ENCODE assay signal across 10 mouse cellular contexts in genomic region chr17:5980860-5981259, GRCm38 (mm10). TPM values are rescaled to one million over a fixed set of nuclear protein-coding genes. Genes with fewer than 3 reads are reported as not detected.
DNase-seq lines count a peak whose midpoint lies in the region; ATAC-seq and TF ChIP-seq lines count a peak whose summit lies in the region.
"Had no signal": no experiment of that assay in that cellular context is flagged by ENCODE, and none has a peak within 500 bp of the region (broad histone marks: within the 10 kb centered on the region; RNA-seq: fewer than 3 reads in every experiment).

No protein-coding gene starts in this region.

- no peaks in the 10 kb centered on the region for H3K36me3 ChIP-seq in hindbrain, postnatal 0 days (ENCODE audit: insufficient read depth, low read length)
- H3K36me3 ChIP-seq in hindbrain, embryonic 11.5 days (ENCODE audit: control insufficient read depth, insufficient read depth, low read length), result no peaks in the 10 kb centered on the region
- H3K36me3 ChIP-seq in spleen, adult 2 months (ENCODE audit: control insufficient read depth, insufficient read depth, low read length), result no peaks in the 10 kb centered on the region
- H3K36me3 ChIP-seq: embryonic facial prominence, embryonic 15.5 days had no signal

- no peaks in the 10 kb centered on the region for H3K9me3 ChIP-seq in hindbrain, postnatal 0 days (ENCODE audit: low read length)
- no peaks in the 10 kb centered on the region for H3K9me3 ChIP-seq in hindbrain, embryonic 11.5 days (ENCODE audit: control insufficient read depth, low read length)
- H3K9me3 ChIP-seq: embryonic facial prominence, embryonic 15.5 days had no signal

- H3K27me3 ChIP-seq in hindbrain, postnatal 0 days (ENCODE audit: insufficient read depth, low read length), result no peaks in the 10 kb centered on the region
- H3K27me3 ChIP-seq in hindbrain, embryonic 11.5 days (ENCODE audit: control insufficient read depth, insufficient read depth, low read length), result no peaks in the 10 kb centered on the region
- H3K27me3 ChIP-seq in spleen, adult 2 months (ENCODE audit: control insufficient read depth, insufficient read depth, low read length), result no peaks in the 10 kb centered on the region
- H3K27me3 ChIP-seq: embryonic facial prominence, embryonic 15.5 days had no signal

- H3K4me2 ChIP-seq in hindbrain, postnatal 0 days (ENCODE audit: low read depth, low read length), result no peak overlapping the region
- H3K4me2 ChIP-seq in hindbrain, embryonic 11.5 days (replicated peaks; ENCODE audit: low read depth, low read length), result no peak overlapping the region
- H3K4me2 ChIP-seq: embryonic facial prominence, embryonic 15.5 days had no signal

- H3K4me3 ChIP-seq in hindbrain, postnatal 0 days (ENCODE audit: low read length), result no peak overlapping the region
- no peak overlapping the region for H3K4me3 ChIP-seq in hindbrain, embryonic 11.5 days (ENCODE audit: low read depth, low read length)
- no peak overlapping the region for H3K4me3 ChIP-seq in spleen, adult 2 months (ENCODE audit: extremely low read depth, insufficient read depth, insufficient read length)
- H3K4me3 ChIP-seq: embryonic facial prominence, embryonic 15.5 days had no signal

- no peak for DNase-seq in hindbrain, postnatal 0 days (ENCODE audit: low spot score)
- DNase-seq in hindbrain, embryonic 11.5 days (ENCODE audit: low spot score), result no peak
- no peak for DNase-seq in spleen, adult 2 months (ENCODE audit: low read depth in 1 of 2, low spot score in 2 of 2)
- DNase-seq in spleen, postnatal 36 days (ENCODE audit: low spot score in 2 of 2), result no peak
- peak; percentile 53 for DNase-seq in induced T-regulatory cell, adult 2 months (ENCODE audit: low read depth)
- peak; percentile 63 for DNase-seq in thymus, postnatal 4 days
- no peak for DNase-seq in spleen, adult 12 weeks (ENCODE audit: low spot score)
- no peak for DNase-seq in frontal cortex, postnatal 36 days (ENCODE audit: low spot score in 2 of 2)
- DNase-seq: right cerebral cortex, postnatal 25 days had no signal

- 48% methylated on average over 6 of the region's 6 CpGs for WGBS in hindbrain, postnatal 0 days
- WGBS in hindbrain, embryonic 11.5 days, result 40% methylated on average over 6 of the region's 6 CpGs
- WGBS in spleen, adult 2 months, result 44% methylated on average over 6 of the region's 6 CpGs

- peak; percentile 40 for TF ChIP-seq CTCF in hindbrain, postnatal 0 days (IDR thresholded peaks at IDR 0.05; ENCODE audit: low read depth)
- TF ChIP-seq CTCF in spleen, adult 2 months (IDR thresholded peaks at IDR 0.05; ENCODE audit: extremely low read depth, insufficient read depth, insufficient read length, insufficient replicate concordance), result peak; percentile 41; the same call in 1 of the 2 replicates

- no peak overlapping the region for H3K9ac ChIP-seq in hindbrain, postnatal 0 days (replicated peaks; ENCODE audit: low read length)
- no peak overlapping the region for H3K9ac ChIP-seq in hindbrain, embryonic 11.5 days (ENCODE audit: low read depth, low read length)
- H3K9ac ChIP-seq: embryonic facial prominence, embryonic 15.5 days had no signal

- peaks cover 23% of the 10 kb centered on the region; the same call in 1 of the 2 replicates for H3K4me1 ChIP-seq in hindbrain, postnatal 0 days (ENCODE audit: insufficient read depth, low read length)
- no peaks in the 10 kb centered on the region for H3K4me1 ChIP-seq in hindbrain, embryonic 11.5 days (replicated peaks; ENCODE audit: control insufficient read depth, insufficient read depth, low read length)
- no peaks in the 10 kb centered on the region; the same call in 1 of the 2 replicates for H3K4me1 ChIP-seq in spleen, adult 2 months (ENCODE audit: control insufficient read depth, insufficient read depth, insufficient read length)

- ATAC-seq in hindbrain, postnatal 0 days, result no peak
- ATAC-seq in hindbrain, embryonic 11.5 days (ENCODE audit: low FRiP score), result no peak

- H3K27ac ChIP-seq in hindbrain, postnatal 0 days, result no peak overlapping the region
- no peak overlapping the region for H3K27ac ChIP-seq in hindbrain, embryonic 11.5 days (ENCODE audit: low read depth, low read length)
- no peak overlapping the region for H3K27ac ChIP-seq in spleen, adult 2 months (ENCODE audit: insufficient read depth, low read length)
- H3K27ac ChIP-seq: embryonic facial prominence, embryonic 15.5 days had no signal

- TF ChIP-seq POLR2A in spleen, adult 2 months (IDR thresholded peaks at IDR 0.05; ENCODE audit: low read depth, low read length), result no peak

RNA-seq across cellular contexts. Expression of gene Synj2, which starts 39.8 kb away (rescaled TPM):
- total RNA-seq in hindbrain, postnatal 0 days (2014; rRNA removed), result 4.8 and 6.9 TPM in 2 replicates
- 2.1 and 2.9 TPM in 2 replicates for polyA plus RNA-seq in hindbrain, postnatal 0 days (2015; fragmentation: Nextera tagmentation; extraction: Ambion mirVana)
- 1.3 and 1.8 TPM in 2 replicates for polyA plus RNA-seq in hindbrain, embryonic 11.5 days (2014; fragmentation: Nextera tagmentation; extraction: Ambion mirVana)
- 1.6 and 2.4 TPM in 2 replicates for polyA plus RNA-seq in spleen, adult 2 months (2012; rRNA removed)

Comparison
In these comparisons a context has a peak if more than half of its experiments do, and no peak if none do; other contexts are left out.
1. DNase-seq: peak in induced T-regulatory cell, adult 2 months (single experiment) and thymus, postnatal 4 days (single experiment); none in hindbrain, postnatal 0 days (single experiment), hindbrain, embryonic 11.5 days (single experiment), spleen, adult 2 months (0 of 2), spleen, postnatal 36 days (0 of 2), spleen, adult 12 weeks (single experiment) and frontal cortex, postnatal 36 days (0 of 2).